Mouse (Mus musculus): ENCODE measurements around the gene Lama4. TPM values are rescaled to one million over a fixed set of nuclear protein-coding genes. Genes with fewer than 3 reads are reported as not detected.

Gene Lama4
- polyA plus RNA-seq, 1 experiment from 2014 or later = 24.8 TPM

DNA sequence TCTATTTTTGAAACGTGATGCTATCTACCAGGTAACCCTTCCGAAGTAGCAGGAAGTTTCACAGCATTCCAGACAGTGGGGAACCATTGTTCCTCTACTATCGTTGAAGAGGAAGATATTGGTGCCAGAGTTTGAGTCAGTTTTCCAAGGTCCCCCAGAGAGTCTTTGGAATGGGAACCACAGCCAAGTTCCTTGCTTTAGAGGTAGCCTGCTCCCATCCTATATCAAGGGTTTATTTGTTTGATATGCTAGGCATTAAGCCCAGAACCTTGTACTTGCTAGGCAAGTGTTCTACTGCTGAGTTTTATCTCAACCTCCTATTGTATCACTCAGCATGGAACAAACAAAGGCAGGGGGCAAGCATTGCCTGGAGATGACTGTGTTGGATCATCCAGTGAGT lies 15.7 kb downstream of the Lama4 start:
- Histone ChIP-seq H3K4me2 (ENCODE audit: low read depth, low read length) (no peak overlapping the region), H3K27me3 (ENCODE audit: control insufficient read depth, insufficient read depth, low read length) (no peaks in the 10 kb centered on the region), H3K4me1 (ENCODE audit: control insufficient read depth, insufficient read depth, low read length) (no peaks in the 10 kb centered on the region), H3K4me3 (ENCODE audit: low read depth, low read length) (no peak overlapping the region), H3K27ac (replicated peaks; ENCODE audit: low read depth, low read length) (no peak overlapping the region), H3K9ac (replicated peaks; ENCODE audit: low read length) (no peak overlapping the region), H3K9me3 (replicated peaks; ENCODE audit: control insufficient read depth, low read length) (no peaks in the 10 kb centered on the region), H3K36me3 (replicated peaks; ENCODE audit: control insufficient read depth, insufficient read depth, low read depth, low read length) (no peaks in the 10 kb centered on the region)
- DNase-seq (ENCODE audit: low spot score) (no peak), ATAC-seq (replicated peaks; ENCODE audit: insufficient number of reproducible peaks, low FRiP score, low TSS enrichment, low read depth) (no peak)
- 77% methylated on average over 3 of the region's 3 CpGs for WGBS

DNA sequence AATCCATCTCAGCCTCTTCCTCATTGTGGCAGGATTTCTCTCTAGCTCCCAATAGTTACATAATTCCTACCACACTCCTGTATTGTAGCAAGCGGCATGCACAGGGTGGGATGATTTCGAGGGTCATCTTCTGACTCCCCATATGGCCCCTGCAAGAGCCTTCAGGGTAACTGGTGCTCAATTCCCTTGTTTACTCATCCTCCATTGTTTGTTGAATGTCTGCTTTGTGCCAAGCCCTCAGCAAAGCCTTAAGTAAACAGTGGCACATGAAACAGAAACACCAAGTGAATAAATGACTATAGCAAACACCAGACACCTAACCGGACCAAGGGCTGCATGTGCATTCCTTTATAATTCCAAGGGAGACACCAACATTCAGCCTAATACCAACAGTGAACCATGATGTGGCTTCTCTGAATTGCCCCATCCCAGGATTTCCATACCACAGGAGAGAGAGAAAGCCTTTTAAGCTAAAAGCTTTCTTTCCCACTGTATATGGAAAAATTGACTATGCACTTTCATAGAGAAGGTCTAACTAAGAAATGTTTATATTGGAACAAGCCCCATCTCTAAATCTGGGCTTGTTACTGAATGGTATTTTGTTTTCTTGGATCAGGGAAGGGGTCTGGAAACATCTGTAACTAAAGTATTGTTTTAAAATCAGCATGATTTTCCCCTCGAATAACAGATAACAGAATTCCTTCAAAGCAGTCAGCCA lies 19.2 kb downstream of the Lama4 start:
- Histone ChIP-seq H3K9ac (replicated peaks; ENCODE audit: low read length) (no peak overlapping the region), H3K9me3 (replicated peaks; ENCODE audit: control insufficient read depth, low read length) (no peaks in the 10 kb centered on the region), H3K4me1 (ENCODE audit: control insufficient read depth, insufficient read depth, low read length) (no peaks in the 10 kb centered on the region), H3K4me3 (ENCODE audit: low read depth, low read length) (no peak overlapping the region), H3K4me2 (ENCODE audit: low read depth, low read length) (no peak overlapping the region), H3K36me3 (replicated peaks; ENCODE audit: control insufficient read depth, insufficient read depth, low read depth, low read length) (no peaks in the 10 kb centered on the region), H3K27me3 (ENCODE audit: control insufficient read depth, insufficient read depth, low read length) (no peaks in the 10 kb centered on the region), H3K27ac (replicated peaks; ENCODE audit: low read depth, low read length) (no peak overlapping the region)
- WGBS = 69% methylated on average over 4 of the region's 4 CpGs
- DNase-seq (ENCODE audit: low spot score) = no peak
- ATAC-seq (replicated peaks; ENCODE audit: insufficient number of reproducible peaks, low FRiP score, low TSS enrichment, low read depth) = no peak

DNA sequence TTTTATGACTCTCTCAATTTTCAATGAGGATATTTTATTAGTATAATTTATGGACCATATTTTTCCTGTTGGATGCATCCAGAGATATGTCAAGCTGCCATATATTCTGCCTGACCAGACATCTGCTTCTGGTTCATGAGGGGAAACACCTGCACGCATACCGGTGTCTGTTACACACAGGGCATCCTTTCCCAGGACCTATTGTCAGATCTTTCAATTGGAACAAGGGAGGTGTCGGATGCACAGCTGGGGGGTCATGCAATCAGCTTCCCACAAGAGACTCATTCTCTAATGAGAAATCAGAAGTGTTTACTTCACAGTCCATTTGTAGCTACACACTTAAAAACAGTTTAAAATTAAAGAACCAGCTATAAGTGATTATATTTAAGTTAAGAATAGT lies 20.7 kb downstream of the Lama4 start:
- no peak overlapping the region for H3K4me2 ChIP-seq (ENCODE audit: low read depth, low read length)
- H3K4me3 ChIP-seq (ENCODE audit: low read depth, low read length) = no peak overlapping the region
- WGBS = 44% methylated on average over 3 of the region's 3 CpGs
- ATAC-seq (replicated peaks; ENCODE audit: insufficient number of reproducible peaks, low FRiP score, low TSS enrichment, low read depth) (no peak), DNase-seq (ENCODE audit: low spot score) (no peak)
- no peak overlapping the region for H3K27ac ChIP-seq (replicated peaks; ENCODE audit: low read depth, low read length)
- no peaks in the 10 kb centered on the region for H3K9me3 ChIP-seq (replicated peaks; ENCODE audit: control insufficient read depth, low read length)
- no peaks in the 10 kb centered on the region for H3K36me3 ChIP-seq (replicated peaks; ENCODE audit: control insufficient read depth, insufficient read depth, low read depth, low read length)
- H3K9ac ChIP-seq (replicated peaks; ENCODE audit: low read length) = no peak overlapping the region
- no peaks in the 10 kb centered on the region for H3K27me3 ChIP-seq (ENCODE audit: control insufficient read depth, insufficient read depth, low read length)
- no peaks in the 10 kb centered on the region for H3K4me1 ChIP-seq (ENCODE audit: control insufficient read depth, insufficient read depth, low read length)

DNA sequence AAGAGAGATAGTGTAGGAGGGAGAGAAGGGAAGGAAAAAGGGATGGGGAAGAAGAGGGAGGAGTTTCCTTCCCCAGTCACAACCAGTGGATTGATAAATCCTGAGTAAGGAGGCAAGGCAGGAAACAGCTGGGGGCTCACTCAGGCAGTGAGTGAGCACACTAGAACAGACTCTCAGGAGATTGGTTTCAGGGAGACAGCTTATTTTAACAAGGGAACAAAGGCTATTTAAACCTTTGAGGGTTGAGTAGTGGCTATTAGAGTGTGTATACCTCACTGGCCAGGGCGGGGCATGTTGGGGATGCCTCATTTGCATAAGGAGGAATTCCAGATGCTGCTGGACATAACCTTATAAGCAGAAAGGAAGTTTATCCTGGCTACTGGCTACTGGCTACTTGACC lies 27.5 kb downstream of the Lama4 start:
- ATAC-seq (replicated peaks; ENCODE audit: insufficient number of reproducible peaks, low FRiP score, low TSS enrichment, low read depth) (no peak), DNase-seq (ENCODE audit: low spot score) (no peak)
- H3K36me3 ChIP-seq (replicated peaks; ENCODE audit: control insufficient read depth, insufficient read depth, low read depth, low read length) = no peaks in the 10 kb centered on the region
- no peak overlapping the region for H3K4me2 ChIP-seq (ENCODE audit: low read depth, low read length)
- H3K27ac ChIP-seq (replicated peaks; ENCODE audit: low read depth, low read length) = no peak overlapping the region
- no peak overlapping the region for H3K4me3 ChIP-seq (ENCODE audit: low read depth, low read length)
- 95% methylated on average over 1 of the region's 1 CpGs for WGBS
- no peaks in the 10 kb centered on the region for H3K9me3 ChIP-seq (replicated peaks; ENCODE audit: control insufficient read depth, low read length)
- H3K27me3 ChIP-seq (ENCODE audit: control insufficient read depth, insufficient read depth, low read length) = no peaks in the 10 kb centered on the region
- H3K4me1 ChIP-seq (ENCODE audit: control insufficient read depth, insufficient read depth, low read length) = no peaks in the 10 kb centered on the region
- H3K9ac ChIP-seq (replicated peaks; ENCODE audit: low read length) = no peak overlapping the region

DNA sequence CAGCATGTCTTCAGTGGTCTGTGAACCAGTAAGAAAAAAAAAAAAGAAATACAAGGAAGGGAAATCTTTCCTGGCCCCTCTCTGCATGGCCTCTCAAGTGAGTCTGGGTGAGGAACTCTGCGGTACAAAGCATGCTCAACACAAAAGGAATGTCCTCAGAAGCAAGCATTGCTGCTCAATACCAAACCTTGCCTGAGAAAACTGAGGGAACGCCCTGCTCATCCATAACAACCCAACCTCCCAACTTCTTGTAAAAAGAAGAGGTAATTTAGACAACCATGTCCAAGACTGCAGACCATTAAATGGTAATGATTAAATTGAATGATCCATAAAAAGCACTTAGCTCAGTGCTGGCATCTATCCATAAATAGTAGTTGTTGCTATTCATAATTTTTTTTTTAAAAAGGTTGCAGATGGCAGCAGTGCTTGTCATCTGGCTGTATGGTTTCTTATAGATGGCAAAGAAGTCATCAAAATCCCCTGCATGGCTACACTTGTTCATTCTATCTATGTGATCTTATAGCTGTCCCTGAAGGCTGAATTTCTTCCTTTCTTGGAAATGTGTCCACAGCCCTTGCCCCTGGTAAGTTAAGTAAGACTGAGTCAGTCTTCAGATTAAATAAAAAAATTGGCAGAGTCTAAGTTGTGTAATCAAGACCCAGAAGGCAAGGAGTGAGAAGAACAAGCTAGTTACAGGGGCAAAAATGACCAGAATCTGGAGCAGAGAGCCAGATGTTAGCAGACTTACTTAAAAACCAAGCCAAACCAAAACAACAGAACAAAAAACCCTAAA lies 28.5 kb downstream of the Lama4 start:
- H3K9me3 ChIP-seq (replicated peaks; ENCODE audit: control insufficient read depth, low read length) = no peaks in the 10 kb centered on the region
- H3K27ac ChIP-seq (replicated peaks; ENCODE audit: low read depth, low read length) = no peak overlapping the region
- no peak overlapping the region for H3K4me2 ChIP-seq (ENCODE audit: low read depth, low read length)
- no peaks in the 10 kb centered on the region for H3K27me3 ChIP-seq (ENCODE audit: control insufficient read depth, insufficient read depth, low read length)
- H3K4me3 ChIP-seq (ENCODE audit: low read depth, low read length) = no peak overlapping the region
- no peaks in the 10 kb centered on the region for H3K36me3 ChIP-seq (replicated peaks; ENCODE audit: control insufficient read depth, insufficient read depth, low read depth, low read length)
- DNase-seq (ENCODE audit: low spot score) = no peak
- H3K4me1 ChIP-seq (ENCODE audit: control insufficient read depth, insufficient read depth, low read length) = no peaks in the 10 kb centered on the region
- no peak overlapping the region for H3K9ac ChIP-seq (replicated peaks; ENCODE audit: low read length)
- ATAC-seq (replicated peaks; ENCODE audit: insufficient number of reproducible peaks, low FRiP score, low TSS enrichment, low read depth) = no peak
- WGBS = 95% methylated on average over 2 of the region's 2 CpGs

DNA sequence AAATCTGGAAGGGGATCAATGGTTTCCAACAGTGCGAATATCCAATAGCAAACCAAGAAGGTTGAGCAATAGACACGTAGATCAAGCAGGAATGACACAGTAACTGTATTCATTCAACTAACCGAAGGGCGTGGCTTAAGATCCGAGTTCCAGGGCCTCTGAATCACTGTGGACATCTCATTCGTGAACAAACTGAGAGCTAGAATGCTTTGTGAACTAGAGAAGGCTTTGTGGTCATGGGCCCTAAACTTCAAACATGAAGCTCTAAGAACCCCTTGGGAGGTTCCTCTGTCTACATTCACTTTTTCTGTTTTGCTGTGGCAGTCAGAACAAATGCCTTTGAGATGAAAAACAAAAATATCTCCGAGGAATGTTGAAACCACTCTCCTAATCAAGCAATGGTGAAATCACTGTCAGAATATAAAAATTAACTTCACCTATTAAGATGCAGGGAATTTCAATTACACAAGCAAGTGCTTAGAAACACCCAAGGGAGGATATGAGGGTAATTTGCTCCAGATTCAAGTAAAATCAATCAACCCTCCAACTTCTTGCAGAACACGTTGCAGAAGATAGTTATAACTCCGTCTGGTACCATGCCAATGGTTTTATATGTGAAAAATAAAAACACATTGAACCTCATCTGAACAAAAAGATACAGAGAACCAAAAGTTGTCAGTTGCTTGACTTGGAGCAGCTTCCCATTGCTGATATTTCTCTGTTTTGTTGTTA lies 29.6 kb downstream of the Lama4 start:
- no peaks in the 10 kb centered on the region for H3K27me3 ChIP-seq (ENCODE audit: control insufficient read depth, insufficient read depth, low read length)
- 74% methylated on average over 9 of the region's 9 CpGs for WGBS
- ATAC-seq (replicated peaks; ENCODE audit: insufficient number of reproducible peaks, low FRiP score, low TSS enrichment, low read depth) = no peak

DNA sequence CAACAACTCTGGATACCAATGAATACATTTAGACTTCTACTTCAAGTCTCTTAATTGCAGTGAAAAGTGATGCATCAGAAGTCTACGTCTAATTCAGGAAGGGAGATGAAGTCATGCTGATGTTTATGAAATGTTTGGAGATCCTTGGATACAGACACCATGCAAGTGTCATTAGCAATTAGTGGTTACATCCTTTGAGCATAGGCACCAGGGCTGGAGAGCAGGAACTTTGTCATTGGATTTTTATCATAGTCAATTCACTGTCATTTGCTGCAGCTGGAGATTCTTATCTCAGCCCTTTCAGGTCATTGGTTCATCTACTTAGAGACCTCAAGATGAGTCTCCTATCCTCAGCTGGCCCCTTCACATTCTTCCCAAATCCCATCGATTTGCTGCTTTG lies 30.6 kb downstream of the Lama4 start:
- Histone ChIP-seq H3K4me2 (ENCODE audit: low read depth, low read length) (no peak overlapping the region), H3K27me3 (ENCODE audit: control insufficient read depth, insufficient read depth, low read length) (no peaks in the 10 kb centered on the region), H3K9me3 (replicated peaks; ENCODE audit: control insufficient read depth, low read length) (no peaks in the 10 kb centered on the region), H3K9ac (replicated peaks; ENCODE audit: low read length) (no peak overlapping the region), H3K36me3 (replicated peaks; ENCODE audit: control insufficient read depth, insufficient read depth, low read depth, low read length) (no peaks in the 10 kb centered on the region), H3K4me1 (ENCODE audit: control insufficient read depth, insufficient read depth, low read length) (no peaks in the 10 kb centered on the region), H3K4me3 (ENCODE audit: low read depth, low read length) (no peak overlapping the region), H3K27ac (replicated peaks; ENCODE audit: low read depth, low read length) (no peak overlapping the region)
- no peak for DNase-seq (ENCODE audit: low spot score)
- no peak for ATAC-seq (replicated peaks; ENCODE audit: insufficient number of reproducible peaks, low FRiP score, low TSS enrichment, low read depth)
- WGBS = 74% methylated on average over 2 of the region's 2 CpGs

More for the DNA sequence above, 29.6 kb downstream of the Lama4 start:
- no peak overlapping the region for H3K27ac ChIP-seq (replicated peaks; ENCODE audit: low read depth, low read length)
- H3K9me3 ChIP-seq (replicated peaks; ENCODE audit: control insufficient read depth, low read length) = no peaks in the 10 kb centered on the region
- no peaks in the 10 kb centered on the region for H3K4me1 ChIP-seq (ENCODE audit: control insufficient read depth, insufficient read depth, low read length)
- no peaks in the 10 kb centered on the region for H3K36me3 ChIP-seq (replicated peaks; ENCODE audit: control insufficient read depth, insufficient read depth, low read depth, low read length)
- no peak overlapping the region for H3K4me3 ChIP-seq (ENCODE audit: low read depth, low read length)
- H3K4me2 ChIP-seq (ENCODE audit: low read depth, low read length) = no peak overlapping the region
- DNase-seq (ENCODE audit: low spot score) = no peak
- H3K9ac ChIP-seq (replicated peaks; ENCODE audit: low read length) = no peak overlapping the region

DNA sequence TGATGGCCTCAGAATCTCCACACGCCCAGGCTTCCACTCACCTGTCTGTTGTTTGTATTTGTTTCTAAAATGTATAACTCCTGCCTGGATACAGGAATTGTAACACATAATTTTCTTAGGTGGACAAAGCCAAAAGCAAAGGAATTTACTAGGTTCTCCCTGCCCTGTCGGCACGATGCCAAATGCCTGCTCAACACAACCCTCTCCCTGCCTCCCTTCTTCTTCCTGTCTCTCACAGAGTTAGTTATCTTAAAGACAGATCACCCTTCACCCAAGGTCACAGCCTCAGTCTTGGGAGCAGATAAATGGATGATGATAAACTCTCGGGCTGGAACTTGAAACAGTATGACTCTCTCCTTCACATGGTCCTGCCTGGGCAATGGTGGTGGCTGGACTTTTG lies 35.6 kb downstream of the Lama4 start:
- H3K27ac ChIP-seq (replicated peaks; ENCODE audit: low read depth, low read length) = no peak overlapping the region
- no peaks in the 10 kb centered on the region for H3K4me1 ChIP-seq (ENCODE audit: control insufficient read depth, insufficient read depth, low read length)
- H3K4me3 ChIP-seq (ENCODE audit: low read depth, low read length) = no peak overlapping the region
- ATAC-seq (replicated peaks; ENCODE audit: insufficient number of reproducible peaks, low FRiP score, low TSS enrichment, low read depth) = no peak
- H3K9ac ChIP-seq (replicated peaks; ENCODE audit: low read length) = no peak overlapping the region
- H3K36me3 ChIP-seq (replicated peaks; ENCODE audit: control insufficient read depth, insufficient read depth, low read depth, low read length) = no peaks in the 10 kb centered on the region
- H3K4me2 ChIP-seq (ENCODE audit: low read depth, low read length) = no peak overlapping the region
- DNase-seq (ENCODE audit: low spot score) = no peak
- 88% methylated on average over 4 of the region's 4 CpGs for WGBS
- H3K9me3 ChIP-seq (replicated peaks; ENCODE audit: control insufficient read depth, low read length) = no peaks in the 10 kb centered on the region
- no peaks in the 10 kb centered on the region for H3K27me3 ChIP-seq (ENCODE audit: control insufficient read depth, insufficient read depth, low read length)
